Mouse (Mus musculus) erythroblast, adult 5-6 weeks (primary cell): ENCODE measurements at regions not wholly inside any gene's neighbourhood (a gene's known extent, or its start where the extent isn't known, plus 50 kb on each side); places are given as distances from the start of the nearest gene placed in this dataset.

Experiments used
- ATAC-seq: replicated peaks from 2 replicates; pipeline ENCODE4 v1.8.0; 2016; ENCODE audit warnings: moderate number of reproducible peaks, mild to moderate bottlenecking, moderate TSS enrichment, inconsistent platforms; ENCODE audit not compliant: poor library complexity, low FRiP score, severe bottlenecking

- ATAC-seq = no peak
These were observed 98.1 kb upstream of the C1qtnf7 start for GRCm38 (mm10) chr5:43417259-43417658.

GRCm38 (mm10) chr5:43422815-43423687, 92.3 kb upstream of the C1qtnf7 start:
- no peak for ATAC-seq

- no peak for ATAC-seq
These were observed 90.6 kb upstream of the C1qtnf7 start for GRCm38 (mm10) chr5:43424551-43425257.

DNA sequence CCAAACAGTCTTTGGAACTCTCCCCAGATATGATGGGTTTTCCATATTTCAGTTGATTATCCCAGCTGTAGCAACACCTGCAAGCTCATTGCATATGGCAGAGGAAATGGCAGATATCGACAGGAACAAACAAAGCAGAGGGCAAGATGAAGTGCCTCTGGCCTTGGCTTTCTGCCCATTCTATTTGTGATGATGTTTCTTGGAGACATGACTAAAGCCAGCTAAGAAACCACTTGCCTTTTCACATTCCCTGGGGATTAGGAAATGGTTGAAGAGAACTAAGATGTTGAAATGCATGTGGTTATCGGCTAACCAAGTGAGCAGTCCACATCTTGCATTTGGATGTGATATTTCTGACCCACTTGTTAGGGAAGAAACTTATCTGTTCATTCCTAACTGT, 82.0 kb upstream of the C1qtnf7 start:
- no peak for ATAC-seq

- ATAC-seq = no peak
These were observed 76.1 kb upstream of the C1qtnf7 start for GRCm38 (mm10) chr5:43439191-43439590.

DNA sequence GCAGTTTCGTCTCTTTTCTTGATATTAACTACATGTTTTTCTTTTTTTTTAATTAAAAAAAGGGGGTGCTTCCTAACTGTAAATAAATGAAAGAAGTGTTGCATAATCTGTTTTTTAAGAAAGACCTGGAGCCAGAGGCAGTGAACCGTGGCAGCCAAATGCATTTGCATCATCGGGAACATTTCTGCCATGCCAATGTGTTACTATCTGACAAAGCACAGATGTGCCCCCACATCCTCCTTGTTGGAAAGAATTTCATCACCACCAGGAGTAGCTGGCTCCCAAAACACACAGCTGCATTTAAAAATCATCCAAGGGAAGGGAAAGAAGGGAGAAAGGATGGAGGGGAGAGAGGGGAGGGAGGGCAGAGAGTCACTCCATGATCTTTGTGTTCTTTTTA, 74.0 kb upstream of the C1qtnf7 start:
- no peak for ATAC-seq

DNA sequence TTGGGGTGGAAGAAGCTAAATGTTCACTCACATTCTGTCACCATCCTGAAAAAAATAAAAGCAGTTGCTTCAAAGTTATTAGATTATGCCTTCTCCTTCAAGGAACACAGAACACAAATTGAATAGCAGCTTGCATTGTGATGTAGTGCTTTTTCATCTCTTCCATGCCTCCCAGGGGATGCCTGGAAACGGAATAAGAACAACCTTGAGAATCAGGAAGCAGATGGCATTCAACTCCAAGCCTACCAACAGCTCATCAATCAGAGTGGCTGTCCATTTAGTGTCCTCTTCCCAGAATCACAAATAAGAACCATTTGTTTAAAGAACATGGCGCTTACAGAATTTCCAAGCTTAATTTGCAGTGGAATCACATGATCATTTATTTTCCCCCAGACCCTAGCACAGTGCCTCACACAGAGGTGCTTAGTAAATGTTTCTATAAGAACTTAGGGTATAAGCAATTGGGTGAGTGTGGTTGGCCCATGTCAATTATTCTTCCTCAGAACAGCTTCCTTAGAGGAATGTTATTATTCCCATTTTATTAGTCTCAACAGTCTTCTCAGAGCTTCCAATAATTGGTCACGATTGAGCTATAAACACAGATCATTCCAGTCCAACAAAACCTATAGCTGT, 70.6 kb upstream of the C1qtnf7 start:
- ATAC-seq = no peak

DNA sequence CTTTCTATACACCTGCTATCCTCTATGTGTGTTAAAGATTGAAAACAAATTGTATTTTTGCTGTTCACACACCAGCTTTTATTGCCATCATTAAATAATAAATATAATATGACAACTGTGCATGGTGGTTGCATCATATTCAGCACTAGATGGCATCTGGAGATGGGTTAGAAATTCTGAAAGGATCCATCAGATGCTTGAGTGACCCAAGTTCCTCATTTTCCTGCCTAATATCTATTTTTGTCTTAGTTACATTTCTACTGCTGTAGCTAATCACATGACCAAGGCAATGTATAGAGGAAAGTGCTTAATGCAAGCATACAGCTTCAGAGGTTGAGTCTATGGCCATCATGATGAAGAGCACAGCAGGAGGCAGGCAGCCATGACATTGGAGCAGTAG, 69.7 kb upstream of the C1qtnf7 start:
- ATAC-seq = no peak

DNA sequence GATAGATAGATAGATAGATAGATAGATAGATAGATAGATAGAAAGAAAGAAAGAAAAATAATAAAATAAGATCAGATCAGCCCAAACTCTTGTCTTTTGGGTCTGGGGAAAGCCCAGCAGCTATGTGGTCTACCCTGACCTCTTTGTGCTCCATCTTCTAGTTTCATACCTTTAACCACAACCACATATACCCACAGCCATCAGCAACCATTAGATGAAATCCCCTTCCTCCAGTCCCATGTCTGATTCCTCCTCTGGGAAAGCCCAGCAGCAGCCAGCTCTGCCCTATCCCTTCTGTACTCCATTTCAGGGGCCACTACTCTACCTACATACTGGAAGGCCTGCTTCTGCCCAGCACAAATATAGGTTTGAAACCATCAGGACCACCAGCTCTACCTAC, 69.0 kb upstream of the C1qtnf7 start:
- ATAC-seq = no peak

- no peak for ATAC-seq
These were observed 59.3 kb upstream of the C1qtnf7 start for GRCm38 (mm10) chr5:43456018-43456417.

GRCm38 (mm10) chr5:43457725-43458124, 57.6 kb upstream of the C1qtnf7 start:
- ATAC-seq = no peak

GRCm38 (mm10) chr5:43461987-43462715, 53.2 kb upstream of the C1qtnf7 start:
- ATAC-seq = no peak
